Mouse (Mus musculus): ENCODE measurements around the gene Rock2. TPM values are rescaled to one million over a fixed set of nuclear protein-coding genes. Genes with fewer than 3 reads are reported as not detected.

Rock2 gene
- total and polyA plus RNA-seq, 3 experiments, result 3.5 to 78.0 (median 59.7) TPM

DNA sequence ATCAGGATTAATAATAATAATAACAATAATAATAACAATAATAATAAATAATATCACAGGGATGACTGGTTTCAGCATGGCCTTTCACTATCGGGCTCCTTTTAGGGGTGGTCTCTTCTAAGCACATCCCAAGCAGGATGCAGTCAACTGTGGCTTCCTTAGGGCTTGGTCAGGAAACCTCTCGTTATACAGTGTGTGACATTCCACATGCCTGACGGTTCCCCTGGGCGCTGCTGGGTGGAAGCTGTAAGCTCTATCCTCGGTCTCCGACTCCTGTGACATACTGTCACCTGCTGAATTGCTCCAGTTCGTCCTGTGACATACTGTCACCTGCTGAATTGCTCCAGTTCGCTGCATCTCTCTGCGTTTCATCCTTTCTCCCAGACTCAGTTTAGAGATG lies 141.8 kb downstream of the Rock2 start:
- no peaks in the 10 kb centered on the region for H3K36me3 ChIP-seq (replicated peaks)
- no peak overlapping the region for H3K4me3 ChIP-seq (ENCODE audit: low read depth, low read length)
- peaks cover 14% of the 10 kb centered on the region for H3K27me3 ChIP-seq (ENCODE audit: insufficient read depth, low read length)
- no peaks in the 10 kb centered on the region for H3K9me3 ChIP-seq (replicated peaks)
- DNase-seq (ENCODE audit: low spot score) (no peak), ATAC-seq (ENCODE audit: extremely low read depth, insufficient number of reproducible peaks, low FRiP score, poor library complexity, severe bottlenecking) (no peak)
- H3K4me1 ChIP-seq (ENCODE audit: insufficient read depth, low read depth, low read length), result peaks cover 6% of the 10 kb centered on the region; the same call in 1 of the 2 replicates
- TF ChIP-seq POLR2AphosphoS5 (IDR thresholded peaks at IDR 0.05; ENCODE audit: insufficient replicate concordance, low read depth, low read length), result no peak
- no peak for TF ChIP-seq CTCF (IDR thresholded peaks at IDR 0.05; ENCODE audit: low read depth, low read length)
- TF ChIP-seq GATA1 (IDR thresholded peaks at IDR 0.05; ENCODE audit: borderline replicate concordance, low read length), result no peak
- TF ChIP-seq TAL1 (conservative IDR thresholded peaks at IDR 0.05; ENCODE audit: low read depth, low read length), result no peak
- TF ChIP-seq GATA2 (IDR thresholded peaks at IDR 0.05; ENCODE audit: borderline replicate concordance, low read depth, low read length), result no peak

DNA sequence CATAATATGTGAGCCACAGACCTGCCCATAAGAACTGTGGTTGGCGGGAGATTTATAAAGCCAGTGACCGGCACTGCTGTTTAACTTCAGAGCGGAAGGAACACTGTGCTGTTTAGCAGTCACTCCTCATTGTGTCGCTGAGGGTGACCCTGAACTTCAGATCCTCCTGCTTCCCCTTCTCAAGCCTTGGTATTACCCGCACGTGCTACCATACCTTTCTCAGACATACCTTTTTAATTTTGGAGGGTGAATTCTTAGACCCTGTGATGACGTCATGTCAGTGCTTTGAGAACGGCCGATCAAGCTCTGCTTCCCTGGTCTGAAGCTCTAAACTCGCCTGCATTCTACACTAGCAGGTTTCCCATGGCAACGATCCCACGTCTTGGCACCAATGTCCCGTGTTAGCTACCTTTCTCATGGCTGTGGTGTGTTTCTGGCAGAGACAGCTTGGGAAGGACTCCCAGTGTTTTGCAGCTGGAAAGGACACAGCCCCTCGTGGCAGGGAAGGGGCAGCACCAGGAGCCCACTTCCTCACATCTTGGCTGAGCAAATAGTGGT lies 142.4 kb downstream of the Rock2 start:
- H3K9me3 ChIP-seq (replicated peaks), result no peaks in the 10 kb centered on the region
- H3K36me3 ChIP-seq (replicated peaks), result no peaks in the 10 kb centered on the region
- ATAC-seq (ENCODE audit: extremely low read depth, insufficient number of reproducible peaks, low FRiP score, poor library complexity, severe bottlenecking), result no peak
- TF ChIP-seq TAL1 (conservative IDR thresholded peaks at IDR 0.05; ENCODE audit: low read depth, low read length) (no peak), POLR2AphosphoS5 (IDR thresholded peaks at IDR 0.05; ENCODE audit: insufficient replicate concordance, low read depth, low read length) (no peak), CTCF (IDR thresholded peaks at IDR 0.05; ENCODE audit: low read depth, low read length) (no peak), GATA2 (IDR thresholded peaks at IDR 0.05; ENCODE audit: borderline replicate concordance, low read depth, low read length) (no peak), GATA1 (IDR thresholded peaks at IDR 0.05; ENCODE audit: borderline replicate concordance, low read length) (no peak)
- peaks cover 14% of the 10 kb centered on the region for H3K27me3 ChIP-seq (ENCODE audit: insufficient read depth, low read length)
- no peak overlapping the region for H3K4me3 ChIP-seq (ENCODE audit: low read depth, low read length)
- DNase-seq (ENCODE audit: low spot score), result no peak
- peaks cover 4% of the 10 kb centered on the region; the same call in 1 of the 2 replicates for H3K4me1 ChIP-seq (ENCODE audit: insufficient read depth, low read depth, low read length)

Other genes with a start within 250 kb of the Rock2 start
- gene Ntsr2, start 241.5 kb upstream of the Rock2 start, total RNA-seq (2014; fragmentation: Nextera tagmentation), result not detected in 2 replicates
- gene Ntsr2, start 241.5 kb upstream of the Rock2 start, total RNA-seq (2017), result 0.05 and 0.12 TPM in 2 replicates
- not detected in 2 replicates for gene Ntsr2, start 241.5 kb upstream of the Rock2 start, polyA plus RNA-seq (2012)
- gene Greb1, start 94.0 kb upstream of the Rock2 start, total RNA-seq (2014; fragmentation: Nextera tagmentation), result not detected in 2 replicates
- gene Greb1, start 94.0 kb upstream of the Rock2 start, total RNA-seq (2017), result 0.17 and 0.87 TPM in 2 replicates
- gene Greb1, start 94.0 kb upstream of the Rock2 start, polyA plus RNA-seq (2012), result not detected in 2 replicates
- 27.8 and 34.4 TPM in 2 replicates for gene E2f6, start 83.9 kb upstream of the Rock2 start, total RNA-seq (2014; fragmentation: Nextera tagmentation)
- 31.1 and 37.1 TPM in 2 replicates for gene E2f6, start 83.9 kb upstream of the Rock2 start, total RNA-seq (2017)
- 8.0 and 8.6 TPM in 2 replicates for gene E2f6, start 83.9 kb upstream of the Rock2 start, polyA plus RNA-seq (2012)
- 47.5 and 61.3 TPM in 2 replicates for gene Pqlc3, start 105.5 kb downstream of the Rock2 start, total RNA-seq (2014; fragmentation: Nextera tagmentation)
- 33.1 and 34.2 TPM in 2 replicates for gene Pqlc3, start 105.5 kb downstream of the Rock2 start, total RNA-seq (2017)
- 8.4 and 19.8 TPM in 2 replicates for gene Pqlc3, start 105.5 kb downstream of the Rock2 start, polyA plus RNA-seq (2012)
- not detected in 2 replicates for gene 2410004P03Rik, start 116.8 kb downstream of the Rock2 start, total RNA-seq (2014; fragmentation: Nextera tagmentation)
- 0.05 and 0.35 TPM in 2 replicates for gene 2410004P03Rik, start 116.8 kb downstream of the Rock2 start, total RNA-seq (2017)
- gene 2410004P03Rik, start 116.8 kb downstream of the Rock2 start, polyA plus RNA-seq (2012), result not detected in 2 replicates